Mouse (Mus musculus) midbrain, embryonic 11.5 days (tissue): ENCODE data around the gene Txn2. TPM values are rescaled to one million over a fixed set of nuclear protein-coding genes. Genes with fewer than 3 reads are reported as not detected.
A peak's percentile ranks its signal among the peaks of the same experiment; 100 is the strongest.

Source experiments
- ATAC-seq: fragments of 200-750 bp; cut with Nextera tagmentation; 2 replicates; pipeline ENCODE4 v1.8.0; 2017; ENCODE audit warnings: moderate TSS enrichment, moderate library complexity; ENCODE audit not compliant: low FRiP score
- DNase-seq: peaks from one replicate; pipeline ENCODE4 v3.0.0; 2015; ENCODE audit warnings: low spot score; ENCODE audit errors: missing footprints
- H3K27ac ChIP-seq: fragments of 300-500 bp; sonication (generic); 2 replicates; pipeline ENCODE4 v1.5.1; 2014; ENCODE audit warnings: low read depth, low read length
- H3K27me3 ChIP-seq: fragments of 300-500 bp; sonication (generic); 2 replicates; pipeline ENCODE4 v1.6.1; 2014; ENCODE audit warnings: mild to moderate bottlenecking, low read length, moderate library complexity, mixed read lengths; ENCODE audit not compliant: control insufficient read depth, insufficient read depth
- H3K36me3 ChIP-seq: fragments of 300-500 bp; sonication (generic); 2 replicates; pipeline ENCODE4 v1.6.1; 2014; ENCODE audit warnings: mild to moderate bottlenecking, low read length, moderate library complexity, mixed read lengths; ENCODE audit not compliant: control insufficient read depth, insufficient read depth
- H3K4me1 ChIP-seq: fragments of 300-500 bp; sonication (generic); 2 replicates; pipeline ENCODE4 v1.6.1; 2014; ENCODE audit warnings: low read length; ENCODE audit not compliant: control insufficient read depth, insufficient read depth
- H3K4me2 ChIP-seq: fragments of 300-500 bp; sonication (generic); 2 replicates; pipeline ENCODE4 v1.6.1; 2014; ENCODE audit warnings: mild to moderate bottlenecking, moderate library complexity
- H3K4me3 ChIP-seq: fragments of 300-500 bp; sonication (generic); 2 replicates; pipeline ENCODE4 v1.5.1; 2014; ENCODE audit warnings: low read depth, low read length
- H3K9ac ChIP-seq: fragments of 300-500 bp; sonication (generic); 2 replicates; pipeline ENCODE4 v1.6.1; 2014; ENCODE audit warnings: low read length
- H3K9me3 ChIP-seq: fragments of 300-500 bp; sonication (generic); 2 replicates; pipeline ENCODE4 v1.6.1; 2016; ENCODE audit warnings: low read length; ENCODE audit not compliant: control insufficient read depth
- WGBS: fragments of 180-500 bp; shearing (Covaris S2); extraction: QIAGEN DNeasy Blood & Tissue Kit; methylation state at CpG from one replicate; pipeline ENCODE4 v1.1.7; 2014; 5-methylcytosine and 5-hydroxymethylcytosine counted together
- polyA plus RNA-seq: library from polyadenylated mRNA; unstranded; fragments of >200 nt; fragmentation: Nextera tagmentation; extraction: Ambion mirVana; gene quantifications from 2 replicates; pipeline ENCODE4 v1.2.1, GENCODE M21; 2014

The Txn2 gene
- 242 and 255 TPM in 2 replicates for polyA plus RNA-seq

DNA sequence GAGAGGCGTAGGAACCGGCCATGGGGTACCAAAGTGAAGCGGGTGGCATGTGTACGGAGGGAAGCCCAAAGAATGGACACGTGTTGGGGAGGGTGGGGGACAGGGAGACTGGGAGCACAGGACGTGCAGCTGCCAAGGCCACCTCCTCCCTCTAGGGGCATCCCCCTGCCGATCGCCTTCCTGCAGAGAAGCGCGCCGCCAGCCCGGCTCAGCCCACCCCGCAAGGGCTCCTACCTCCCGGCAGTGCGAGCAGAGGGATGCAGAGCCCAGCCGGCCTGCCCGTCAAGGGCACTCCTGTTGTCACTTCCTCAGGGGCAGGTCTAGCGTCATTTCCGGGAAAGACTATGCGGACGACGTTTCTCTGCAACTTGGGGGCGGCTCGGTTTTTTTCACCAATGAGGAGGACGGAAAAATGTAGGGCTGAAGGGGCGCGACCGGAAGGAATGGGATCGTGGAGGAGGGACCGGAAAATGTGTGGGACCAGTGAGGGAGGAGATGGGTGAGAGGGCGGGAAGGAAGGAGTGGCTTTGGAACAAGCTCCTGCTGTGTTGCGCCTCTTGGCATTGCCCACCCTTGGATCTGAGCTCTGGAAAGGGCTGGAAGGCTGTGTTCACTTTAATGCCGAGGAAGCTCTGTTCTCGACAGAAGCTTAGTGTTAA is at the start of gene Txn2:
TSS of gene Txn2 (minus strand) at position 334 of the 659 bp plus-strand sequence.
- peak; percentile 96 for ATAC-seq

GRCm38 (mm10) chr15:77977663-77978062 is 48.9 kb upstream of the Txn2 start:
- no peaks in the 10 kb centered on the region for H3K36me3 ChIP-seq
- 74% methylated on average over 3 of the region's 3 CpGs for WGBS

More for the DNA sequence above, at the start of gene Txn2:
- DNase-seq: peak; percentile 98
- peak within 1 kb of the TSS; percentile 85 for H3K4me2 ChIP-seq
- H3K4me3 ChIP-seq: peak within 1 kb of the TSS; percentile 75
- under 1% methylated on average over 34 of the region's 34 CpGs for WGBS
- H3K9me3 ChIP-seq: no peaks in the 10 kb centered on the region
- no peaks in the 10 kb centered on the region; the same call in 1 of the 2 replicates for H3K36me3 ChIP-seq
- no peaks in the 10 kb centered on the region for H3K27me3 ChIP-seq
- peak within 1 kb of the TSS; percentile 76 for H3K27ac ChIP-seq
- H3K9ac ChIP-seq: peak within 1 kb of the TSS; percentile 80
- H3K4me1 ChIP-seq: peaks cover 14% of the 10 kb centered on the region; the same call in 1 of the 2 replicates

DNA sequence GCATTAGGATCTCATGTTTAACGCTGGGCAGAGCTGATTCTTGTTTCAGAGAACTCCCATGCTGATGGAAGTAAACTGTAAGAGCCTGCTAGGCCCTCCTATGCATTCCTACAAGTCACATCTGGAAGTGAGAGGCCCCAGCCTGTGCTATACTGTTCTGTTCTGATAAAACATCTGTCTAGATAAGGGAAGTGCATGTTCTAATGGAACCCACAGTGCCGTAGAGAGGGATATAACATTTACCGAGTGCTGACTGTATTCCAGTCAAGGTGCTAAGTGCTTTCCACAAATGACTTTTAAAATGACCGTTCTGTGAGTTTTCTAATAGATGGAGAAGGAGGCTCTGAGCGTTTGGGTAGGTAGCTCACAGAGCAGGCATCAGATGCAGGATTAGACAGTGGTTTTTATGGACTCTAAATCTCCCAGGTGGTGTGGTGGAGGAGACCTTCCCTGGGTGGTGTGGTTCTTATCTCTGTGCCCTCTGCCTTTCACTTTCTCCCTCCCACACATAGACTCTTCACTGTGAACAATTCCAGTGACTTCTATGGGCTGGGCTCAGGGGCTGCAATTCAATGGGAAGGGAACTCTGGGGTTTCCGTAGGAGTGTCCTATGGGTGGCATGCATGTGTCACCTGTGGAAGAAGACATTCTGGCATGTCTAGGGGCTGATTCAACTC is 45.5 kb upstream of the Txn2 start:
- no peak overlapping the region for H3K9ac ChIP-seq
- DNase-seq: no peak
- WGBS: 74% methylated on average over 6 of the region's 6 CpGs

More at GRCm38 (mm10) chr15:77977663-77978062, 48.9 kb upstream of the Txn2 start:
- Histone ChIP-seq H3K4me3 (no peak overlapping the region), H3K27me3 (no peaks in the 10 kb centered on the region; the same call in 1 of the 2 replicates), H3K27ac (no peak overlapping the region), H3K9ac (no peak overlapping the region), H3K4me1 (no peaks in the 10 kb centered on the region), H3K9me3 (no peaks in the 10 kb centered on the region), H3K4me2 (no peak overlapping the region)
- ATAC-seq (no peak), DNase-seq (no peak)

GRCm38 (mm10) chr15:77970470-77971292 is 41.9 kb upstream of the Txn2 start, which contains the start of gene Eif3d:
Eif3d (minus strand) TSS chr15:77970813.
- Histone ChIP-seq H3K9me3 (no peaks in the 10 kb centered on the region), H3K4me1 (peaks cover 15% of the 10 kb centered on the region), H3K4me3 (peak within 1 kb of the TSS; percentile 94), H3K4me2 (peak within 1 kb of the TSS; percentile 97), H3K9ac (peak within 1 kb of the TSS; percentile 96), H3K27ac (peak within 1 kb of the TSS; percentile 100), H3K36me3 (peaks cover 22% of the 10 kb centered on the region), H3K27me3 (no peaks in the 10 kb centered on the region)
- WGBS: under 1% methylated on average over 72 of the region's 72 CpGs
- peak; percentile 100 for DNase-seq
- peak; percentile 91 for ATAC-seq

More for the DNA sequence above, 45.5 kb upstream of the Txn2 start:
- Histone ChIP-seq H3K27ac (no peak overlapping the region), H3K4me2 (no peak overlapping the region), H3K27me3 (no peaks in the 10 kb centered on the region), H3K36me3 (no peaks in the 10 kb centered on the region), H3K4me3 (no peak overlapping the region), H3K4me1 (peaks cover 10% of the 10 kb centered on the region), H3K9me3 (no peaks in the 10 kb centered on the region)
- no peak for ATAC-seq

DNA sequence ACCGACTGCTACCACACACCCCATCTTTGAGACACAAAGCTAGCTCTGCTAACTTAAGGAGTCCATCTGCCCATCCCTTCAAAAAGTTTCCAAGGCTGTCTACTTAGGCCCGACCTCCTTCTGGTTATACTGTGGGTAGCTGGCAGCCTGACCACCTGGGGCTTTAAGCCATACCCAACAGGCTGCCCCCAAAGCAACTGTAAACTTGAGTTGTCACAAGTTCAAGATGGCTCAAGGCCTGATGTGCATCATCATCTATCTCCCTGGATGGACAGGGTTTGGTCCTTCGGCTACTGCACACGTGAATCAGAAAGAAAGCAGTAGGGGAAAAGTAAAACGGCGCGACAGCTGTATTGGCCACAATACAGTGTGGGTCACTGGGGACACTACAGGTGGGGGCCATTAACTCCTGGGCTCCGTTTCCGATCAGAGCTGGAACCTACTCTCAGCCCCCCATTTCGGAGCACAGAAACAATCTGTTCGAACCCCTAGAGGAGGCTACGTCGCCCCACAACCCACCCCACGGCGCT is 41.2 kb upstream of the Txn2 start:
- WGBS: 4% methylated on average over 15 of the region's 15 CpGs

GRCm38 (mm10) chr15:77965117-77965528 is 36.3 kb upstream of the Txn2 start:
- peaks cover 64% of the 10 kb centered on the region for H3K36me3 ChIP-seq

More for the DNA sequence above, 41.2 kb upstream of the Txn2 start:
- no peaks in the 10 kb centered on the region for H3K9me3 ChIP-seq
- DNase-seq (no peak), ATAC-seq (peak; percentile 28)
- peak overlapping the region; percentile 100 for H3K27ac ChIP-seq
- peak overlapping the region; percentile 97 for H3K4me2 ChIP-seq
- H3K27me3 ChIP-seq: no peaks in the 10 kb centered on the region
- H3K9ac ChIP-seq: peak overlapping the region; percentile 96
- peak overlapping the region; percentile 94 for H3K4me3 ChIP-seq
- H3K4me1 ChIP-seq: peaks cover 15% of the 10 kb centered on the region
- H3K36me3 ChIP-seq: peaks cover 28% of the 10 kb centered on the region

DNA sequence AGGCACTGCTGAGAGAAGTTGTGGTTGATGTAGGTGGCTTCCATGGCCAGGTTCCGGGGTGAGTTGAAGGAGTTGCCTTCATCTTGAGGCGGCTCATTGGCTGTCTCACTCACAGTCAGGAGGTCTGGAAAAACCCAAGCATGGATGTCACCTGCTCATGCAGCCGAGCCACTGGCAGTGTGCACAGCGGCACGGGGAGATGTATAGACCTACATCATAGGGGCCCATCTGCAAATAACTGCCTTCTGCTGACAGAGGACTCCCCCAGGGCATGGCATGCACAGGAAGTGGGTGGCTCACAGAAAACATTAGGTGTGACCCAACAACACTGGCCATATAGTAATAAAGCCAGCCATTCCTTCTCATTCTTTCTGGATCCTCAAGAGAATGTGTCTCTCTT is 33.6 kb upstream of the Txn2 start:
- Histone ChIP-seq H3K4me2 (no peak overlapping the region), H3K9ac (no peak overlapping the region), H3K27ac (no peak overlapping the region), H3K4me3 (no peak overlapping the region), H3K9me3 (no peaks in the 10 kb centered on the region), H3K4me1 (no peaks in the 10 kb centered on the region), H3K36me3 (peaks cover 69% of the 10 kb centered on the region), H3K27me3 (no peaks in the 10 kb centered on the region)
- ATAC-seq (no peak), DNase-seq (peak; percentile 67)
- WGBS: 95% methylated on average over 5 of the region's 5 CpGs

More at GRCm38 (mm10) chr15:77965117-77965528, 36.3 kb upstream of the Txn2 start:
- DNase-seq: peak; percentile 72
- Histone ChIP-seq H3K4me1 (peaks cover 11% of the 10 kb centered on the region), H3K4me3 (no peak overlapping the region), H3K9me3 (no peaks in the 10 kb centered on the region), H3K27ac (no peak overlapping the region), H3K4me2 (no peak overlapping the region), H3K9ac (no peak overlapping the region), H3K27me3 (no peaks in the 10 kb centered on the region)
- 84% methylated on average over 9 of the region's 9 CpGs for WGBS
- no peak for ATAC-seq

GRCm38 (mm10) chr15:77960693-77961092 is 31.9 kb upstream of the Txn2 start:
- WGBS: 90% methylated on average over 6 of the region's 6 CpGs
- Histone ChIP-seq H3K4me2 (no peak overlapping the region), H3K4me1 (peaks cover 12% of the 10 kb centered on the region), H3K9me3 (no peaks in the 10 kb centered on the region), H3K27me3 (peaks cover 4% of the 10 kb centered on the region), H3K27ac (no peak overlapping the region), H3K36me3 (peaks cover 55% of the 10 kb centered on the region), H3K9ac (no peak overlapping the region), H3K4me3 (no peak overlapping the region)
- ATAC-seq: no peak
- peak; percentile 67 for DNase-seq
